Mouse (Mus musculus) embryonic facial prominence, embryonic 14.5 days (tissue): ENCODE measurements around the gene Sntg2. TPM values are rescaled to one million over a fixed set of nuclear protein-coding genes. Genes with fewer than 3 reads are reported as not detected.
A peak's percentile ranks its signal among the peaks of the same experiment; 100 is the strongest.

Experiments used
- ATAC-seq: fragments of 200-750 bp; cut with Nextera tagmentation; 2 replicates; pipeline ENCODE4 v1.8.0; 2017; ENCODE audit warnings: low read depth, moderate number of reproducible peaks, moderate TSS enrichment
- DNase-seq: peaks from one replicate; pipeline ENCODE4 v3.0.0-alpha.2; 2015; ENCODE audit warnings: low spot score
- H3K27ac ChIP-seq: fragments of 300-500 bp; sonication (generic); replicated peaks from 2 replicates; pipeline ENCODE4 v1.5.1; 2014; ENCODE audit warnings: low read depth, mild to moderate bottlenecking, low read length, moderate library complexity
- H3K27me3 ChIP-seq: fragments of 300-500 bp; sonication (generic); replicated peaks from 2 replicates; pipeline ENCODE4 v1.6.1; 2014; ENCODE audit warnings: low read length; ENCODE audit not compliant: control insufficient read depth, insufficient read depth
- H3K36me3 ChIP-seq: fragments of 300-500 bp; sonication (generic); 2 replicates; pipeline ENCODE4 v1.6.1; 2014; ENCODE audit warnings: low read length, mixed read lengths; ENCODE audit not compliant: control insufficient read depth, insufficient read depth
- H3K4me1 ChIP-seq: fragments of 300-500 bp; sonication (generic); 2 replicates; pipeline ENCODE4 v1.6.1; 2014; ENCODE audit warnings: antibody characterized with exemption, low read length; ENCODE audit not compliant: control insufficient read depth, insufficient read depth
- H3K4me2 ChIP-seq: fragments of 300-500 bp; sonication (generic); 2 replicates; pipeline ENCODE4 v1.6.1; 2014; ENCODE audit warnings: low read depth, mild to moderate bottlenecking, low read length, moderate library complexity, mixed read lengths
- H3K4me3 ChIP-seq: fragments of 300-500 bp; sonication (generic); 2 replicates; pipeline ENCODE4 v1.5.1; 2014; ENCODE audit warnings: low read depth, mild to moderate bottlenecking, low read length
- H3K9ac ChIP-seq: fragments of 300-500 bp; sonication (generic); 2 replicates; pipeline ENCODE4 v1.6.1; 2014; ENCODE audit warnings: low read depth, mild to moderate bottlenecking, low read length, moderate library complexity, mixed read lengths
- H3K9me3 ChIP-seq: fragments of 300-500 bp; sonication (generic); 2 replicates; pipeline ENCODE4 v1.6.1; 2016; ENCODE audit warnings: low read length; ENCODE audit not compliant: control insufficient read depth
- WGBS: fragments of 180-500 bp; shearing (Covaris S2); extraction: QIAGEN DNeasy Blood & Tissue Kit; methylation state at CpG from one replicate; pipeline ENCODE4 v1.1.7; 2014; 5-methylcytosine and 5-hydroxymethylcytosine counted together
- polyA plus RNA-seq: library from polyadenylated mRNA; unstranded; fragments of >200 nt; fragmentation: Nextera tagmentation; extraction: Ambion mirVana; gene quantifications from 2 replicates; pipeline ENCODE4 v1.2.1, GENCODE M21; 2014

Gene Sntg2
- polyA plus RNA-seq, 1 experiment from 2014 or later: 3.8 TPM

- no peak overlapping the region for H3K4me3 ChIP-seq
- DNase-seq (no peak), ATAC-seq (no peak)
- 77% methylated on average over 4 of the region's 4 CpGs for WGBS
- no peaks in the 10 kb centered on the region for H3K4me1 ChIP-seq
- no peaks in the 10 kb centered on the region for H3K9me3 ChIP-seq
- no peak overlapping the region for H3K27ac ChIP-seq
- H3K9ac ChIP-seq: no peak overlapping the region
- H3K4me2 ChIP-seq: no peak overlapping the region
- H3K27me3 ChIP-seq: no peaks in the 10 kb centered on the region
- no peaks in the 10 kb centered on the region for H3K36me3 ChIP-seq
Observed at GRCm38 (mm10) chr12:30204457-30204856, 168.7 kb downstream of the Sntg2 start.

GRCm38 (mm10) chr12:30202763-30203162 is 170.4 kb downstream of the Sntg2 start:
- Histone ChIP-seq H3K4me3 (no peak overlapping the region), H3K4me2 (no peak overlapping the region), H3K9me3 (no peaks in the 10 kb centered on the region), H3K27ac (no peak overlapping the region), H3K27me3 (no peaks in the 10 kb centered on the region), H3K4me1 (no peaks in the 10 kb centered on the region), H3K36me3 (no peaks in the 10 kb centered on the region), H3K9ac (no peak overlapping the region)
- 65% methylated on average over 1 of the region's 1 CpGs for whole genome bisulfite sequencing
- DNase-seq (no peak), ATAC-seq (no peak)

GRCm38 (mm10) chr12:30201031-30201430 is 172.1 kb downstream of the Sntg2 start:
- no peak for ATAC-seq

DNA sequence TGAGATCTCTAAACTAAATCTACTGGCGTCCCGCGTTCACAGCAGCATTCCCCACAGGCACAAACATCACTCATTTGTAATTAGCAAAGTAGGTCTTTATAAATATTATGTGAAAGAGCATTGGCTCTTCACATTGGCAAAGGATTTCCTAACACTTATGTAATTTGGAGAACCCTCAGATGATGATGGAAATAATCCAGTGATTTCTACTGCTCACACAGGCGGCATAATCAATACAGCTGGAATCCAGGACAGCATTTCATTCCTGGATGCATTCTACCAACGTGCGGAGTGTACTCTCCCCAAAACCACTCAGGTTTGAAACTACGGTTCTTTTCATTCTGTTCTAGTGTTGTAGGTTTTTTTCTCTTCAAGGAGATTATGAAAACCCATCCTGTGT is 172.6 kb downstream of the Sntg2 start:
- Histone ChIP-seq H3K4me2 (no peak overlapping the region), H3K27ac (no peak overlapping the region), H3K9ac (no peak overlapping the region), H3K4me1 (no peaks in the 10 kb centered on the region), H3K9me3 (no peaks in the 10 kb centered on the region), H3K4me3 (no peak overlapping the region), H3K27me3 (no peaks in the 10 kb centered on the region), H3K36me3 (no peaks in the 10 kb centered on the region)
- DNase-seq (no peak), ATAC-seq (no peak)
- WGBS: 82% methylated on average over 7 of the region's 7 CpGs

More at GRCm38 (mm10) chr12:30201031-30201430, 172.1 kb downstream of the Sntg2 start:
- no peak overlapping the region for H3K27ac ChIP-seq
- H3K9me3 ChIP-seq: no peaks in the 10 kb centered on the region
- no peak overlapping the region for H3K4me3 ChIP-seq
- H3K27me3 ChIP-seq: no peaks in the 10 kb centered on the region
- 80% methylated on average over 5 of the region's 5 CpGs for WGBS
- H3K4me2 ChIP-seq: no peak overlapping the region
- no peak overlapping the region for H3K9ac ChIP-seq
- H3K4me1 ChIP-seq: no peaks in the 10 kb centered on the region
- no peak for DNase-seq
- no peaks in the 10 kb centered on the region for H3K36me3 ChIP-seq

- Histone ChIP-seq H3K4me2 (no peak overlapping the region), H3K4me3 (no peak overlapping the region), H3K9ac (no peak overlapping the region), H3K9me3 (no peaks in the 10 kb centered on the region), H3K27me3 (no peaks in the 10 kb centered on the region), H3K27ac (no peak overlapping the region), H3K36me3 (no peaks in the 10 kb centered on the region), H3K4me1 (no peaks in the 10 kb centered on the region)
- no peak for ATAC-seq
- WGBS: 40% methylated on average over 2 of the region's 2 CpGs
- DNase-seq: peak; percentile 52
Observed at GRCm38 (mm10) chr12:30199735-30200134, 173.4 kb downstream of the Sntg2 start.

- WGBS: 78% methylated on average over 1 of the region's 1 CpGs
- H3K4me1 ChIP-seq: no peaks in the 10 kb centered on the region
- no peak overlapping the region for H3K4me3 ChIP-seq
- H3K9ac ChIP-seq: no peak overlapping the region
- no peaks in the 10 kb centered on the region for H3K9me3 ChIP-seq
- no peak overlapping the region for H3K27ac ChIP-seq
- no peak overlapping the region for H3K4me2 ChIP-seq
- no peaks in the 10 kb centered on the region for H3K36me3 ChIP-seq
- ATAC-seq (no peak), DNase-seq (no peak)
- no peaks in the 10 kb centered on the region for H3K27me3 ChIP-seq
Observed at GRCm38 (mm10) chr12:30198250-30198649, 174.9 kb downstream of the Sntg2 start.

GRCm38 (mm10) chr12:30181721-30182120 is 191.5 kb downstream of the Sntg2 start:
- Histone ChIP-seq H3K9me3 (no peaks in the 10 kb centered on the region), H3K36me3 (no peaks in the 10 kb centered on the region), H3K9ac (no peak overlapping the region), H3K4me1 (no peaks in the 10 kb centered on the region), H3K4me3 (no peak overlapping the region), H3K27ac (no peak overlapping the region), H3K4me2 (no peak overlapping the region), H3K27me3 (no peaks in the 10 kb centered on the region)
- WGBS: 80% methylated on average over 3 of the region's 3 CpGs
- ATAC-seq: no peak
- no peak for DNase-seq

GRCm38 (mm10) chr12:30179623-30180022 is 193.6 kb downstream of the Sntg2 start:
- no peaks in the 10 kb centered on the region for H3K4me1 ChIP-seq
- H3K36me3 ChIP-seq: no peaks in the 10 kb centered on the region
- H3K27me3 ChIP-seq: no peaks in the 10 kb centered on the region
- no peak overlapping the region for H3K4me2 ChIP-seq
- 73% methylated on average over 1 of the region's 1 CpGs for WGBS
- no peak overlapping the region for H3K9ac ChIP-seq
- H3K9me3 ChIP-seq: no peaks in the 10 kb centered on the region
- ATAC-seq: no peak
- H3K4me3 ChIP-seq: no peak overlapping the region
- no peak for DNase-seq
- H3K27ac ChIP-seq: no peak overlapping the region

DNA sequence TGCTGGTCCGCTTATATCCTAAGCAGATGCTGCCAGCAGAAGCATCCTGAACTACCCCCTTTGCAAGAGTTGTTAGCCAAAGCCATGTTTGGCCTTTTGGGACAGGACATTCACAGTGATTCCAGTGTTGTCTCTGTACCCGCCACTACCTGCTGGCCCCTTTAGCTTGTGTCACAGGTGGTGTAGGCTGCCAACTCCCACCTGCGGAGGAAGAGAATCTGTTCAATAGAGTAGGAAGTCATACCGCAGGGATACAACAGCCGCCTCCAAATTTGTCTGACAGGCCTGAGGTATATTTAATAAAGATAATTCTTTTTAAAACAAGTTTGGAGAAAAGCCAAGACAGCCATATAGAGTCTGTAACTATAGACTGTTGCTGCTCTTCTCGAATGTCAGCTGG is 195.2 kb downstream of the Sntg2 start:
- no peak overlapping the region for H3K27ac ChIP-seq
- no peak for ATAC-seq

More for the DNA sequence above, 195.2 kb downstream of the Sntg2 start:
- 77% methylated on average over 6 of the region's 6 CpGs for WGBS
- no peaks in the 10 kb centered on the region for H3K36me3 ChIP-seq
- H3K27me3 ChIP-seq: no peaks in the 10 kb centered on the region
- H3K4me1 ChIP-seq: no peaks in the 10 kb centered on the region
- no peak overlapping the region for H3K9ac ChIP-seq
- DNase-seq: peak; percentile 13
- H3K9me3 ChIP-seq: no peaks in the 10 kb centered on the region
- H3K4me3 ChIP-seq: no peak overlapping the region
- H3K4me2 ChIP-seq: no peak overlapping the region
